Mouse (Mus musculus) small intestine, adult 2 months (tissue): ENCODE measurements around the gene Tpm4.

ENCODE experiments used
- CTCF ChIP-seq: fragments of 200-500 bp; IDR thresholded peaks from 2 replicates; pipeline ENCODE4 v1.5.1; 2012; ENCODE audit warnings: low read depth, mild to moderate bottlenecking, control low read depth, inconsistent platforms, low read length, moderate library complexity, mixed read lengths; ENCODE audit not compliant: insufficient replicate concordance, insufficient read length; ENCODE audit errors: extremely low read depth
- POLR2A ChIP-seq: fragments of 200-500 bp; IDR thresholded peaks from 2 replicates; pipeline ENCODE4 v1.6.1; 2012; ENCODE audit warnings: low read depth, mild to moderate bottlenecking, control low read depth, inconsistent platforms, low read length, moderate library complexity

- TF ChIP-seq CTCF (no peak), POLR2A (no peak)
These were observed 25.2 kb downstream of the Tpm4 start for GRCm38 (mm10) chr8:72160007-72160406.
